Mouse (Mus musculus) G1E-ER4 (cell line): ENCODE data around the gene Plcb4. TPM values are rescaled to one million over a fixed set of nuclear protein-coding genes. Genes with fewer than 3 reads are reported as not detected.

Experiments
- GATA1 ChIP-seq: IDR thresholded peaks from one replicate; pipeline ENCODE4 v1.8.0; 2012; ENCODE audit warnings: low read length, inconsistent platforms
- polyA plus RNA-seq: library from polyadenylated mRNA; stranded (reverse); fragments of >175 nt; gene quantifications from 2 replicates; pipeline ENCODE4 v1.2.3, GENCODE M21; 2012

The Plcb4 gene
- polyA plus RNA-seq, 1 experiment = not detected

- TF ChIP-seq GATA1 = no peak
Observed at GRCm38 (mm10) chr2:135993314-135993713, 334.5 kb downstream of the Plcb4 start.

- no peak for TF ChIP-seq GATA1
Observed at GRCm38 (mm10) chr2:135995196-135995595, 336.4 kb downstream of the Plcb4 start.

GRCm38 (mm10) chr2:135996936-135997335 lies 338.1 kb downstream of the Plcb4 start:
- TF ChIP-seq GATA1 = no peak

GRCm38 (mm10) chr2:135997361-135998150 lies 338.7 kb downstream of the Plcb4 start:
- no peak for TF ChIP-seq GATA1

GRCm38 (mm10) chr2:135998886-135999285 lies 340.1 kb downstream of the Plcb4 start:
- TF ChIP-seq GATA1 = no peak

GRCm38 (mm10) chr2:135999361-135999760 lies 340.6 kb downstream of the Plcb4 start:
- no peak for TF ChIP-seq GATA1

GRCm38 (mm10) chr2:136000933-136001332 lies 342.1 kb downstream of the Plcb4 start:
- TF ChIP-seq GATA1 = no peak

- TF ChIP-seq GATA1 = no peak
Observed at GRCm38 (mm10) chr2:136002118-136002517, 343.3 kb downstream of the Plcb4 start.

- TF ChIP-seq GATA1 = no peak
Observed at GRCm38 (mm10) chr2:136003836-136004235, 345.0 kb downstream of the Plcb4 start.

GRCm38 (mm10) chr2:136006280-136006679 lies 347.5 kb downstream of the Plcb4 start:
- no peak for TF ChIP-seq GATA1

- no peak for TF ChIP-seq GATA1
Observed at GRCm38 (mm10) chr2:136012759-136013158, 353.9 kb downstream of the Plcb4 start.

- TF ChIP-seq GATA1 = no peak
Observed at GRCm38 (mm10) chr2:136048464-136048863, 389.7 kb downstream of the Plcb4 start.

GRCm38 (mm10) chr2:136050793-136051615 lies 392.2 kb downstream of the Plcb4 start:
- no peak for TF ChIP-seq GATA1

- no peak for TF ChIP-seq GATA1
Observed at GRCm38 (mm10) chr2:136051688-136052289, 393.0 kb downstream of the Plcb4 start, which contains the start of gene Lamp5. Lamp5 (plus strand) TSS chr2:136052239.

- no peak for TF ChIP-seq GATA1
Observed at GRCm38 (mm10) chr2:136057861-136058331, 399.1 kb downstream of the Plcb4 start.

- no peak for TF ChIP-seq GATA1
Observed at GRCm38 (mm10) chr2:136058398-136058797, 399.6 kb downstream of the Plcb4 start.
